Mouse (Mus musculus) cerebellum, adult 2 months (tissue): Measurements from ENCODE around the gene Cenps.

ENCODE experiments used
- CTCF ChIP-seq: fragments of 200-500 bp; IDR thresholded peaks from 2 replicates; pipeline ENCODE4 v1.5.1; 2011; ENCODE audit warnings: low read depth, mild to moderate bottlenecking, control low read depth, low read length, moderate library complexity, borderline replicate concordance; ENCODE audit not compliant: insufficient read depth
- POLR2A ChIP-seq: fragments of 200-500 bp; IDR thresholded peaks from 2 replicates; pipeline ENCODE4 v1.6.1; 2011; ENCODE audit warnings: low read length, control low read depth, borderline replicate concordance; ENCODE audit not compliant: insufficient read depth

GRCm38 (mm10) chr4:149138515-149138914 lies 1.1 kb upstream of the Cenps start:
- TF ChIP-seq POLR2A: no peak
- TF ChIP-seq CTCF: no peak
